Mouse (Mus musculus): ENCODE measurements at regions not wholly inside any gene's neighbourhood (a gene's known extent, or its start where the extent isn't known, plus 50 kb on each side); places are given as distances from the start of the nearest gene placed in this dataset.

DNA sequence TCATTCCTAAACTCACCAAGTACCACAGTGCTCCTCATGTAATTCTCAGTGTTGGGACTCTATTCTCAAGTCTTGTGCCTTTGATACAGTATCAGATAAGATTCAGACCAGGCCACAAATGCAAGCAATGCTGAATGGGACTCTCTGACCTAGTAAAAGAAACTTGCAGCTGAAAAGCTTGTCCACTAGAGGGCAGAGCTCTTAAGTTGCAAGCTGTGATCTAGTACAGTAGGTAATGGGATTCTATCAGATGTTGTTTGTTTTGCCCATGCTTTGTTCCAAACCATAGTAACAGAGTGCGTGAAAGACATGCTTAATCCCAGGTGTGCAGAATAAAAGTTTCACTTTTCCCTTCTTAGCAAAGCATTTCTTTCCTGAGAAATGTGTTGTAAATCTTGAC is 383.2 kb upstream of the Chrm2 start:
- no peak for ATAC-seq (ENCODE audit: poor library complexity, severe bottlenecking)

DNA sequence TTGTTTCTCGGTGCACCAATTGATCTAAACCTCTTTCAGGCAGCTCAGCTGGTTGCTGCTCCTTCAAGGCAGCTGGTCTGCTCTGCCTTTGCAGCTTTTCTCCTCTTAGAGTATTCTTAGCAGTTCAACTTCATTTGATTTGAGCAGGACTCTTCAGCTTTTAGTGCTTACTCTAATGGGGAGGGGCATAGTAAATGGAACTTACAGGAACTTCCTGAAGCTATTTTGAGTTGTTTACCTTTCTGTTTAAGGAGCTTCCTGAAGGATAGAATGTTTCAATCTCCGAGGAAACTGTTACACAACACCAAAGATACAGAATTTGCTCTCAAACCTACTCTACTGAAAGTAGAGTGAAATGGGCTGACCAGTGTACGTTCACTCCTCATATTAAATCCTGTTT is 385.8 kb upstream of the Chrm2 start:
- no peak for ATAC-seq (ENCODE audit: poor library complexity, severe bottlenecking)

DNA sequence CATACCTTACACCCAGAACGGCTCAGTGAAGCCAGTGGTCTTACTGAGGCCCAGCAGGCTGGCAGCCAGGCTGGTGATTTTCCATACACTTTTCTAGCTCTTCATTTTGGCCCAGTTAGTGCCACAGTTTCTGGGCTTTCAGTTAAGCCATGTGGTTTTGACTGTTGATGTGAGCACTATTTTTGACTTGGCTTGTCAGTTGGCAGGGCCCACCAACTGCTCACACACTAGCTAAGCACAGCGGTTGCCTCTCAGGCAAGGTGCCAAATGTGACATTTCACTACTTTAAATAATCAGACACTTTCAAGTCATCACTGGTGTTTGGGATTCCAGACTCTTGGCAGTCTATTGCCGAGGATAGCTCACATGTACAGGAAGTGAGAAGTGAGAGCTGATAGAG is 399.0 kb upstream of the Chrm2 start:
- ATAC-seq (ENCODE audit: poor library complexity, severe bottlenecking) = no peak

DNA sequence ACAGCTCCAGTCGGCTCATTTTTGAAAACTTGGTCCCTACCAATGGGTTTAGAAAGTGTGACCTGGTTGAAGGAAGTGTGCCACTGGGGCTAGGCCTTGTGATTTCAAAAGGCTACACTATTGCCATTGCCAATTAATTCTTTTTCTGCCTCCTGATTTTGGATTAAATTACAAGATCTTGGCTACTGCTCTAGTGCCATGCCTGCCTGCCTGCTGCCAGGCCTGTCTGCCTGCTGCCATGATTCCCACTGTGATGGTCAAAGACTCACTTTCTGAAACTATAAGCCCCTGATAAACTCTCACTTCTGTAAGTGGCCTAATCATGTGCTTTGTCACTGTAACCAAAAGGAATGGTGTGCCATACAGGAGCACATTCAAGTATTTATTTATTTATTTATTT is 400.4 kb upstream of the Mtpn start:
- ATAC-seq (ENCODE audit: poor library complexity, severe bottlenecking) = no peak

DNA sequence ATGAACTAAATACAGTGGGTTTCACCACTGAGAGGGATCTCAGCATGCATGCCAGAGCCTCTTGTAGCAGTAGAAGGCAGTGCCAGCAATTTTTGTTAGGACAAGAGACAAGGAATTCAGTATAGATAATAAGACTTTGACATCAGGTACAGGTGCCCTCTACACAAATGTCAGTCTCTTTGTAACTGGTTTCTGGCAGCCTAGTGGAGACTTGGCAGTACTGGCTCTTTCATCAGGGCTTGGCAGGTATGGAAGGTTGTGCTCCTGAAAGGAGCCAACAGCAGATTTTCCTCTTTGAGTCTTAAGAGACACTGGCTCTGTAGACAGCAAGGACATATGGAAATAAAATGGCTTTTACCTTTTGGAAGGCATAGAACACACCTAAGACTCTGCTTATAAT is 384.5 kb upstream of the Mtpn start:
- no peak for ATAC-seq (ENCODE audit: poor library complexity, severe bottlenecking)

DNA sequence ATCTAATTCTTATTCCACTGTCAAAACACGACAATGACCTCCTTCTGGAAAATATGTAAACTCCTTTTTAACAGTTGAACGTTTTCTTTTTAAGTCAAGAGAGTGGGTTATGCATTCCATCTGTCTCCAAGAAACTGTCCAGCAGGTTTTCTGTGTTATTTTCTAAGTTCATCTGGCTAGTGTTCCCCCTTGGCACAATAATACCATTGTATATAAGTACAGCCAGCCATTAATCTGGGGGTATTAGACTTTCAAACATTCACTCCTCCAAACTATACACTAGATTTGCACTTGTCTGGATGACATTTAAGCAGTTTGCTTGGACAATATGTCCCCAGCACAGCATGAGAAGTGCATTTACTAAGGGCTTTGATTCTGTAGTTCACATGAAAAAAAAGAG is 358.3 kb upstream of the Mtpn start:
- no peak for ATAC-seq (ENCODE audit: poor library complexity, severe bottlenecking)

DNA sequence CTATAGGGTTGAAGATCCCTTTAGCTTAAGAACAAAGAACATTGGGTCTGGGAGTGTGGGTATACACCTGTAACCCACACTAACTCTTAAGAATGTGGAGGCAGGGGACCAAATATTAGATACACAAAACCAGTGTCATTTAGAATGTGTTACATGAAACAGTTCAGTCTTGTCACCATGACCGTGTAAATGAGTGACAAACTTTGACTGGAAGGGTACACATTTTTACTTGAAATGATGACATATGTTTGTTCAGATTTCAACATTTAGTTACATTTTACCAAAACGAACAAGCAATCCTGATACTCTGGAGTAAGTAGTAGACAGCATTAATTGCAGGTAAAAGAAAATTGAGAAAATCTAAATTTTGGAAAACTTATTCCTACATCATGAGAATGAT is 356.0 kb upstream of the Mtpn start:
- no peak for ATAC-seq (ENCODE audit: poor library complexity, severe bottlenecking)

DNA sequence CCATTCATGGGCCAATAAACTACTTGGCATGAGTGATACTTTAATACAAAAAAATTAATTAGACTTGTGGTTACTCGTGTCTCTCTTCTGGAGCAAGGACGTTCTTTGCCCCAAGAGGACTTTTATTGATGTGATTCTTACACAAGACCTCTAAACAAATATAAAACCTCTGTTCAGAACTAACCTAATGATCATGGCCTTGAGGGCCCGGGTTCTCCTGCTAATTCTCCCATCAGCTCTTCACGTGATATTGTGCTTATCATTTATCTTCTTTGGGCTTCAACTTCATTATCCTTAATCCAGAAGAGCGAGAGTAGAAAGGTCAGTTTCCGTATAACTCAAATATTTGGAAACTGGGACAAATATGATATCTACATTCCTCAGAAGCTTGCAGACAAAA is 335.0 kb upstream of the Mtpn start:
- no peak for ATAC-seq (ENCODE audit: poor library complexity, severe bottlenecking)

DNA sequence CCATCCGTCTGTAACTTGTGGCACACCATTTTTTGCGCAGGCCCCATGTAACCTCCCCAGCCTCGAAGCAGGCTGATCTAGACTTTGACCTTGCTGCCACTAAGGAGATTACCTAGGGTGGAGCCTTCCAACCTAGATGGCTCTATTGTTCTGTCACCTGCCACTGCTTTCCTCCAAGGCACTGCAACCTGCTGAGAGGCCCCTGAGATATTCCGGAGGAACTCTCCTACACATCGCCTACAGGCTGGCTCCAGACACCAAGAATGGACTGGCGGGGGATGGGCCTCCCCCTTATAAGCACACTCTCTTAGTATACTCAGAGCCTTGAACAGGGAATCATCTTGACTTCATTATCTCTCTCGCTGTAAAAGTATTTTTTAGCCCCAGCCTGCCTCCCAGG is 331.7 kb upstream of the Mtpn start:
- ATAC-seq (ENCODE audit: poor library complexity, severe bottlenecking) = no peak

DNA sequence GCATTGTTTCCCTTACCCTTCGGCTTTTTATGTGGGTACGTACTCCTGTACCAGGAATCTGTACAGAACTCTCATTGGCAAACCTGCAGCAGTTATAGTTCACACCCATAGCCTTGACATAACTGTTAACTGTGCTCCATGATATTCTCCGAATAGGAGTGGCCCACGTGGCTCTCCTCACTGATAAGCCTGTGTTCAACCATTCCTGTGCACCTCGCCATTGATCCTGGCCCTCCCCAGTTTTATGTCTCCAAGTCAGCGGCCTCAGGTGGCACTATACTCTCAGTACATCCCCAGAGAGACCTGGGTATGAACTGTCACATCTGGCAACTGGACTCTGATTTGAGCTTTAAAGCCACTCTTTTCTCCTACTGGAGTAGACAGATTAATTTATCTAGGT is 324.5 kb upstream of the Mtpn start:
- ATAC-seq (ENCODE audit: poor library complexity, severe bottlenecking) = no peak

DNA sequence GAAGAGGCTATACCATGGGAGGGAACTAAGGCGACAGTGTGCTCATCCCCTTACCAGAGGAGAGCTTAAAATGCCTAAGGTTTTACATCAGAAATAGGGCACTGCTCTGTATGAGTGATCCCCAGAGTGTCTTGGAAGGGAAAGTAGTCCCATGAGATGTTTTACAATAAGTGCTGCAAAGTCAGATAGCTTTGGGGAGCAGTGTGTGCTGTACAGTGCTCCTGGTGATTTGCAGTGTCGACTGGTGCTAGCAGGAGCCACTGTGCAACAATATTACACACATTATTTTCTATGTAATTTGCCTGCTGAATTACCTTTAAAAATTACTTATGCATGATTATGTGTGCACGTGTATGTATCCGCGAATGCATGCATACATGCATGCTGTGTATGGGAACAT is 314.3 kb upstream of the Mtpn start:
- no peak for ATAC-seq (ENCODE audit: poor library complexity, severe bottlenecking)

DNA sequence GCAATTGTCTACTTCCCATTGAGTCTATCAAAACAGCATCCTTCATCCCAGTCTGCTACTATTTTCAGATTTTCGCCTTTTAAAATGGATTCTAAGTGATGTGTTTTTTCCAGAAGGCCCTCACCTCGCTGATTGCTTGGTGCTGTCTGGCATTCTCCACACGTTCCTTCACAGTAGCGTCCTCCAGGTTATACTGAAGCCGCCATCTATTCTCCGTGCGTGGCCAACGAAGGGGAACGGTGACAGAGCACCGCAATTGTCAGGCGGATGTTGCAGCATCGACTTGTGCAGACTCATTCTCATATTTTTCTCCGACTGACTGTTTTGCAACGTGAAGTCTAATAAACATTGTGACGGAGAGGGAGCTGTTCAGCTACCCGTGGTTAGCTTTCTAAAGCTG is 277.0 kb upstream of the Mtpn start:
- no peak for ATAC-seq (ENCODE audit: poor library complexity, severe bottlenecking)

DNA sequence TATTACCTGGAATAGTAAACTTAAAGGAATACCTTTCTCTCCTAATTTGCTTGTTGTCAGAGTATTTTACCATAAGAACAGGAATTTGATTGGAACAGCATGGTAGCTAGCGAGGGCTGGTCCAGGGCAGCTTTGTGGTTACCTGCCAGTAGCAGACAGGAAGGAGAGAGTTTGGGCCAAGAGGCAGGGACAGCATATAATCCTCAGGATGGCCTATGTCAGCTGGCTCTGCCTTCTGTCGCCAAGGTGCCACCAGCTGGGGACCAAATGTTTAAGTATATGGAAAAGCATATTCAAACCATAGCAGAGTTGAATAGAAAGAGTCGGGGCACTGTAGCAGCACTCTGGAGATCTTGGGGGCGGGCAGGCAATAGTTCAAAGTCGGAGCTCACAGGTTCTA is 274.8 kb upstream of the Mtpn start:
- no peak for ATAC-seq (ENCODE audit: poor library complexity, severe bottlenecking)

DNA sequence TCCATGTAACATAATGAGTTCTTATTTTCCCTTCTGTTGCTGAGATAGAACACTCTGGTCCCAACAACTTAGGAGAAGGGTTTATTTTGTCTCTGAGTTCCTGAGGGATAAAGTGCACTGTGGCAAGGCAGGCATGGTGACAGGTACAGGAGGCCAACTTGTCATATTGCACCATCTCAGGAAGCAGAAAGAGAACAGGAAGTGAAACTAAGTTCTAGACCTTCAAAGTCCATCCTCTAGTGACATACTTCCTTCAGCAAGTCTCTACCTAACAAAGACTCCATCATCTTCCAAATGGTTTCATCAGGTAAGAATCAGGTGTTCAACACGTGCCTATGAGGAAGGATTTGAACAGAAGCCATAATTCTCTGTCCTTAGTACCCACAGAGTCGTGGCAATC is 266.1 kb upstream of the Mtpn start:
- peak; percentile 54 for ATAC-seq (ENCODE audit: poor library complexity, severe bottlenecking)

DNA sequence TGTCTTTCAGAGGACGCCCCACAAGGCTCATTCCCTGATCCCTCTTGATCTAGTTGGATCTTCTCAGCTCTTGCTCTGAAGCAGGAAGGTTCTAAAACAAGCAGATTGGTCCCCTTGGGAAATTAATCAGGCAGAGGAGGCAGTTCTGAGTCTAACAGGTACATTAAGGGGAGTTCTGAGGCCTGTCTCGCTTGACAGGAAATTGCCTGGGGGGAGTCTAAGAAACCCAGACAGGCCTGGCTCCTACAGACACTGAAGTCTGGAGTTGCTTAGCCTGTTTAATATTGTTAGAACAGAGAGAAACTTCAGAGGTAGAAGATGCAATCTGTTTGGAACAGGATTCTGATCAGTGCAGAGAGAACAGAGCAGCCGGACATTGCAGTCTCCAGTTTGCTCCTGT is 264.4 kb upstream of the Mtpn start:
- ATAC-seq (ENCODE audit: poor library complexity, severe bottlenecking) = no peak

DNA sequence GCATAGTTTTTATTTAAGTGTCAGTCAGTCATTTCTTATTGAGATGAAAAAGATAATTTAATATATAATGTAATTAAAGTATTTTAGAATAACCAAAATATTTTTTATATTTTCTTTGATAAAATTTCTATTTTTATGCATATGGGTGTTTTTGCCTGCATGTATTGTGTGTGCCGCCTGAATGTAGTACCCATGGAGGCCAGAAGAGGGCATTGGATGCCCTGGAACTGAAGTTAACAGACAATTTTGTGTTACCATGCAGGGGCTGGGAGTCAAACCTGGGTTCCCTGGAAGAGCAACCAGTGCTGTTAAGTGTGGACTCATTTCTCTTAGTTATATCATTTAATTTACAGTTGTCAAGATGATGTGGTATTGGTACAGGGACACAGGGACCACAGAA is 240.0 kb upstream of the Mtpn start:
- ATAC-seq (ENCODE audit: poor library complexity, severe bottlenecking) = no peak

DNA sequence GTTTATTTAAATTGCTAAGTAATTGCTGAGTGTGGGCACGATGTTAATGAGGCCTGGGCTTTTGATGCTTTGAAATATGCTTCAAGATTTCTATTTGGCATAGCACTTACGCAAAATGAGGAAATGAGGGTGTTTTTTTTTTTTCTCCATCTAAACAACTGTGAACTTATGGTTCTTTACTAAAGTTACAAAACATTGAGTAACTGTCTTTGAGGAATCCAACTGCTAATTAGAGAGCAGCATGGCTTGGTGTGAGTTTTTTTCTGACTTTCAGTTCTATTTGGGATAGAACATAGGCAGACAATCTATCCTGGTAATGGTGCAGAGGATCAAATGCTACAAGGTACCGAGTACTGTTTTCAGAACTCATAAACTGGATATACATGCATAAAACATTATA is 231.2 kb upstream of the Mtpn start:
- ATAC-seq (ENCODE audit: poor library complexity, severe bottlenecking) = 0 out of 2 replicates have a peak, but pooled peaks have one; percentile 21

DNA sequence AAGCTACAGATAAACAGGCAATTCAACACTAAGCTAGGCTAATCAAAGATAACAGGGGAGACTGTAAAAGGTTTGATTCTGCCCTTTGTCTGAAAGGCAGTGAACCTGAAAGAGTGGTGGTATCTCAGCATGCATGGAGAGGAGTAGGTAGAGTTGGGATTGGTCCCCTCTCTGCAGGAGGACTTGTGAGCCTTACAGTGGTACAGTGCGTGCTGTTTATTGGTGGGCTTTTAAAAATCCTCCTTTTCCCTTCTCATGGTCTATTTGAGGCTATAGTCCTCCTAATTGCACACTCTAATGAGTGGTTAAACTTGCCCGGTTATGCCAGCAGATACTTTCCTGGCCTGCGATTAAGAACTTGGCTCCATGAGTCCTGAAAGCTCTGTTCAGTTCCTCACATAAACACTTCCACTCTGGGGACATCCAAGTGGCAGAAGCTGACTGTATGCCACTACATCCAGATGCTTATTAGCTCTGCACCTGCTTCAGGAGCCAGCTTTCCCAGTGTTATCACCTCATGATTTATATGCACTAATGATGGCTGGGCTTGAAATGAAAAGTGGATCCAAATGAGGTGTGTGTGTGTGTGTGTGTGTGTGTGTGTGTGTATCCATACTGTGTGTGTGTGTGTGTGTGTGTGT is 220.0 kb upstream of the Mtpn start:
- no peak for ATAC-seq (ENCODE audit: poor library complexity, severe bottlenecking)

DNA sequence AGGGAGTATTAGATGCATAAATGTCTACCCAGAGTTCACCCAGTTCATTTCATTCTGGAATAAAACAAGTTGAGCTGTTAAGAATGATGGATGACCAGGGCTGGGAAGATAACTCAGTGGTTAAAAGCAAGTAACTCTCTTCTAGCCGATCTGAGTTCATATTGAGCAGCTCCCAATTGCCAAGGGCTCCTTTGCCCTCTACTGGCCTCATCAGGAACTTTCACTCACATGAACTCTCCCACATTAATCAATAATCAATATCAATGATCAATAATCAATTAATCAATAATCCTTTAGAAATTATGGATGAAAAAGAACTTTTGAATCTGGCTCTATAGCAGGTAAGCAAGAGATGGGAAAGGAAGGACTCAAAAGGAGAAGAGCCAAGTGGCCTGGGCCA is 206.3 kb upstream of the Mtpn start:
- no peak for ATAC-seq (ENCODE audit: poor library complexity, severe bottlenecking)

DNA sequence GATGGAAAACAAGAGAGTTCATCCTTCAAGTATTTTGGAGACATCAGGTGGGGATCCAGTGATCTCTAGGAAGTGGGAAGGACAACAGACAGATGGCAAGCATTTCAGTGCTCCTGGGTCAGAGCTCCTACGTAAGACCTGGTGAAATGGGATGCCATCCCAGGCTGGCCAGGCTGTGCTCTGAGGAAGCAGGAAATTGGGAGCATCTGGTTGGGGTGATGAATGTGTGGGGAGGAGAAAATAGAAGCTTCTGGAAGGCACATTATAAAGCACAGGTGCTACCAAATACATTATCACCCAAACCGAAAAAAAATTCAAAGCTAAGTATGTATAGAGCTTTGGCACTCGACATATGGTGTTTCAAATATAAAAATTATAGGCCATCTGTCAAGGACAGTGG is 165.9 kb upstream of the Mtpn start:
- ATAC-seq (ENCODE audit: poor library complexity, severe bottlenecking) = no peak

DNA sequence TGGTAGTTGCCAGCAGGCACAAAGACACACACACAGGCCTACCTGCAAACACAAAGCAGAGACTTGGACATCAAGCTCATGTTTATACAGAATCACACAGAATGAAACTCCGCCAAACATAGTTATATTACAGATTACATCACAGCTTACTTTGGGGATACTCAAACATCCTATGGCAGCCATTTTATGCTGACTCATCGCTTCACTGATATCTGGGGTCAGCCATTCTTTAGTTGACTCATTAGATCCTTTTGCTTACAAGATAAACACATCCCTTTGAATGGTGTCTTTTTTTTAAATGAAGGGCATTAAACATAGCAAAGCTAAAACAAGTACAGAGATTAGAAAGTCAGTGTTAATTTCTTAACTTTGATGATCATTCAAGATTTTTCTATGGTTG is 127.4 kb upstream of the Mtpn start:
- ATAC-seq (ENCODE audit: poor library complexity, severe bottlenecking) = no peak

DNA sequence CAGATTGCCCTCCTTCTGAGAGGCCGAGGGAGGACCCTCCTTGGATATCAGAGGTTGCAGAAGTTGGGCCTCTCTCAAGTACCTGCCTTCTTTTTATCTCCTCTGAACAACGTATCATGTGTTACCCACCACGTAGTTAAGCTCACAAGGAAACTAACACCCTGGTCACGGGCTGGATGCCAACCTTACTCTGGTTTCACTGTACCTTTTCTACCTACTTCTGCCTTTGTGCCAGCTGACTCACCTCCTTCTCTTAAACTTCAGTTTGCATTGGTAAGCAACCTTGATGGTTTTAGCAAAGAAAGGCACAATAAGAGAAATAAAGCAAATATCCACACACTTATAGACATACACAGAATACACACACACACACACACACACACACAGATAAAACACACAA is 111.7 kb upstream of the Mtpn start:
- no peak for ATAC-seq (ENCODE audit: poor library complexity, severe bottlenecking)

DNA sequence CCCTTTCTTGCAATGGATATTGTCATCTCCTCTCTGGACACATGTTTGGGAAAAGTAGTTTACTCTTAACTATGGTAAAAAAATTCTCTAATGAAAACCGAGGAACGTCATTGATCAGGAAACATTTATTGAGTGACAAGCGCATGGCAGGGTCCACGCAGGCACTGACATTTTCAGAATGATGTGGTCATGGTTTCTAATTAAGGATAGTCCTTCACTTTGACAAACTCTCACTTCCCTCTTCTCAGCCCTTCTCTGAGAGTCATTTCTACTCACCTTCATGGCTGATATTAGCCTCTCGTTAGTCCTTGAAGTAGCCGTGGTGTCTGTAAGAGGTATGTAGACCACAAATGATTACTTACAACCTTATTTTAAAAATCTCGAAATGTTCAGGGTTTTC is 105.5 kb upstream of the Mtpn start:
- ATAC-seq (ENCODE audit: poor library complexity, severe bottlenecking) = no peak

DNA sequence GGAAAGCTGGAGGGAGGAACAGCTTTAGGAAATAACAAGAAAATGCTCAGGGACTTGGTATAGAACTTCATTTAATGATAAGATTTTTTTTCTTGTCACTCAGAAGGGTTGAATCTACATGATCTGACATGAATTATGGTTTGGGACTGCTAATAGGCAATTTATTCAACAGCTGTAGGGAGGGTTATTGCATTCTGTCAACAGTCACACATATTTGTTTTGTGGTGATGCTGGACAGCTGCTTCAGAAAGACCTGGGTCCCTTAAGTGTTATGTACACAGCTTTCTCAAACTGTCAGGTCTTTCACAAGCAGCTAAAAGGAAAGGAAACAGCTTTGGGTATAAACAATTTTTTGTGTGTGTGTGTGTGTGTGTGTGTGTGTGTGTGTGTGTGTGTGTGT is 101.0 kb upstream of the Mtpn start:
- no peak for ATAC-seq (ENCODE audit: poor library complexity, severe bottlenecking)
